Mouse (Mus musculus): ENCODE results near the gene Map3k10. TPM values are rescaled to one million over a fixed set of nuclear protein-coding genes. Genes with fewer than 3 reads are reported as not detected.
A peak's percentile ranks its signal among the peaks of the same experiment; 100 is the strongest.
"Not testable (repeated sequence)": the region's sequence is repeated elsewhere in the genome, so short reads cannot be mapped to it uniquely, and the experiment has no call there.

The Map3k10 gene
- total RNA-seq, 2 experiments from 2014 or later, result 0.77 TPM; not detected in 1

DNA sequence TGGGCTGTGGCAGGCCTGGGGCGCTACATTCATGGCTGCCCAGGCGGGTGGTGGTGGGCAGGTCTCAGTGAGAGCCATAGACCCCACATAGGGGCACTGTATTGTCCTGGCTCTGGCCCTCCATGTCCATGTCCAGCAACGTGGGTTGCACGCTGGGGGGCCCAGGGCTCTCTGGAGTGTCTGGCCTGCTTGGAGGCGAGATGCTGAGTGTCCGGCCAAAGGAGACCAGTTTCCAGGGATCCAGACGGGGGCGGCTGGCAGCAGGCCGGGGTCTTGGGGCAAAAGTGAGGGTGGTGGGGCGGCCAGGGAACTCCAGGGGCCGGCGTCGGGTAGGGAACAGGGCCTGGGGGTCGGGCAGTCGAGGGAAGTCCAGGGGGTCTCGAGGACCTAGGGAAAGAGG lies 17.8 kb downstream of the Map3k10 start:
- no peak for ATAC-seq (replicated peaks; ENCODE audit: low FRiP score, poor library complexity, severe bottlenecking)

DNA sequence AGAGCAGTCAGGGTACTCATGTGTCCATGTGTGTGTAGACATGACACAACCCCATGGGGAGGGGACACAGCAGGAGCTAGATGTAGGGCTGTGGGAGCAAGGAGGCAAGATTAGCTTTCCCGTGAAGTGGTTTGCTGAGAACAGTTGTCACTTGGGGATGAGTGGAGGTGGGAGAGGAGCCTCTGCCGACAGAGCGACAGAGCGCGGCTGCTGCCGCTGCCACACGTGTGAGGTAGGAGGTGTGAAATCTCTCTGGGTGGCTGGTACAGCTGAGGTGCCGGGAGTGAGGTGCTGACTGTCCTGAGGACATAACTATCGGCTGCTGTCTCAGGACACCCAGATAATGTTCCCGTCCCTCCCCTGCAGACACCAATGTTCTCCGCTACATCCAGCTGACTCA lies 18.9 kb downstream of the Map3k10 start:
- no peak for ATAC-seq (replicated peaks; ENCODE audit: low FRiP score, poor library complexity, severe bottlenecking)

- ATAC-seq (replicated peaks; ENCODE audit: low FRiP score, poor library complexity, severe bottlenecking), result 0 out of 2 replicates have a peak, but pooled peaks have one; percentile 63
Observed at GRCm38 (mm10) chr7:27654607-27655276, 19.7 kb downstream of the Map3k10 start.

GRCm38 (mm10) chr7:27653681-27654437 lies 20.5 kb downstream of the Map3k10 start, which contains the start of gene Ttc9b:
TSS of gene Ttc9b (plus strand) at chr7:27653915.
- no peak for ATAC-seq (replicated peaks; ENCODE audit: low FRiP score, poor library complexity, severe bottlenecking)

DNA sequence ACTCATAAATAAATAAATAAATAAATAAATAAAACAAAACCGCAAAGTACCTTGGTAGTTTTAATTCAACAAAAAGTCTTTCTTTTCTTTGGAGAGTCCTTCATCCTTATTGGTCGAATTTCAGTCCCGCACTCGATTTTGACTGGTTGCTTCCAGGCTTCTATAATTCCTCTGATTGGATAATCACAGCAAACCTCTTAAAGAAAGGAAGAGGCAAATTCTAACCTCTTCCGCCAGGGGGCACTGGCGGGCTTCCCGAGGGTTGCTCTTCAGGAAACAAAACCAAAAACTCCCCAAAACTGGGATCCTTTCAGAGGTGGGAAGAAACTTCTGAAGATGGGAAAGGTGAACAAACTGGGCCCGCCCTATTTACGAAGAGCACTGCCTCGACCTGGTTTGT lies 23.4 kb downstream of the Map3k10 start:
- peak; percentile 68 for ATAC-seq (replicated peaks; ENCODE audit: low FRiP score, poor library complexity, severe bottlenecking)

DNA sequence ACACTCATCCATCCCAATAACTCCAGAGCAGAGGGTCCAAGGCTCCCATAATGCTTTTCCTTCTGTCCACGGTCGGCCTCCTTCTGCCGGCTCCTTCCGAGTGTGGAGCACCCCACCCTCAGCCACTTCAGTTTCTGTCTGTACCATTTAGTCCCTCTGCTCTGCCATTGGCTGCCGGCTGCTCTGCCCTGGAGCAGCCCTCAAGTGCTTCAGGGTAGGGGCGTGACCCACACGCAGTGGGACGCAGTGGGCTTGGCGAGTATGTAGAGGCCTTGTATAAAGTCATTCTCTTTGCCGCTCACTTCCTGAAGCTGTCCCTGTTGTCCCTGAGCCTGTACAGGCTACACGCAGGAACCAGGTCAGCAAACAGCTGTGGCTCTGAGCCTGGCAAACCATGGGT lies 24.7 kb downstream of the Map3k10 start:
- ATAC-seq (replicated peaks; ENCODE audit: low FRiP score, poor library complexity, severe bottlenecking), result no peak

DNA sequence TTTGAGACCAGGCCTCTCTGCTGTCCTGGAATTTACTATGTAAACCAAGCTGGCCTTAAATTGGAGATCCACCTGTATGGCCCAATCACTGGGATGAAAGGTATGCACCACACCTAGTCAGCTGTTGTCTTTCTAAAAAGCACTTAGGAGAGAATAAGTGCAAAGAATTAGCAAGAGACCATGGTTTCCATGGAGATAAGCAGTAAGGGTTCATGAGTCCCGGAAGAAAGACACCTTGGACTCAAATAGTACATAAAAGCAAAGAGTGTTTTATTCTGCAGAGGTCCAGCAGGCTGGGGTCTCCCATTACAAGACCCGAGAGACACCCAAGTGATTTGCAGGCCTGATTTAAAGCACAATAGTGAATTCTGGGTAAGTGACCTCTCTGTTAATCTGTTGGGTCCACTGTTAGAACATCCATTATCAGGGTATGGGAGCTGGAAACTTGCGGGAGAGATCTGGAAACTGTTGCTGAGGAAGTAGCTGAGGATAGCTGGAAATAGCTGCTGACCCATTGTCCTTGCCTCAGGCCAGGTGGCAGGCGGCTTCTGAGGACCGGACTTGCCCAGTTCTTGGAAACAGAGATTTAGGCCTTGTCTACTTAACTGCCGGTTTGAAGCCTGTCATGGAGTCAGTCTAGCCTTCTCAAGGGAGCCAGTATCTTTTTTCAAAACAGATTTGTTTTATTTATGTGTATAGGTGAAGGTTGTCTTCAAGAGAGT lies 27.0 kb downstream of the Map3k10 start:
- no peak for ATAC-seq (replicated peaks; ENCODE audit: low FRiP score, poor library complexity, severe bottlenecking)

GRCm38 (mm10) chr7:27646516-27646915 lies 27.9 kb downstream of the Map3k10 start:
- ATAC-seq (replicated peaks; ENCODE audit: low FRiP score, poor library complexity, severe bottlenecking), result no peak

- no peak for ATAC-seq (replicated peaks; ENCODE audit: low FRiP score, poor library complexity, severe bottlenecking)
Observed at GRCm38 (mm10) chr7:27644471-27644870, 29.9 kb downstream of the Map3k10 start.

GRCm38 (mm10) chr7:27635094-27635493 lies 39.3 kb downstream of the Map3k10 start:
- ATAC-seq (replicated peaks; ENCODE audit: low FRiP score, poor library complexity, severe bottlenecking), result not testable (repeated sequence)

DNA sequence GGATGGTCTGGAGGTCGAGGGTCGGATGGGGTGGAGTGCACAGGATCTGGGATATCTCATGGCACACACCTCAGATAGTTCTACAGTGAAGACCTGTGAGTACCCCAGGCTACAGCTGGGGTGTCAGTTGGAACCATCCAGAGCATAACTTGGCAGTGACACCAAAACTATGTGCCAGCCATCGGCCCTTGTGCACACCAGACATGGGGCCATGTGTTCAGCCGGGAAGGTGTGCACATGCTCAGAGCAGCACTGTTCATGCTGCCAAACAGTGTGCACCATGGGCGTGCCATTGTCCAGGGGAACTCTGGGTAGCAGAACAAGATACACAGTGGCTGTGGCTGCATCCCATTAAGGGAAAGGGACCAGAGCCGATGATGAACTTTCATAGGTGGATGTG lies 39.7 kb downstream of the Map3k10 start:
- ATAC-seq (replicated peaks; ENCODE audit: low FRiP score, poor library complexity, severe bottlenecking), result no peak

DNA sequence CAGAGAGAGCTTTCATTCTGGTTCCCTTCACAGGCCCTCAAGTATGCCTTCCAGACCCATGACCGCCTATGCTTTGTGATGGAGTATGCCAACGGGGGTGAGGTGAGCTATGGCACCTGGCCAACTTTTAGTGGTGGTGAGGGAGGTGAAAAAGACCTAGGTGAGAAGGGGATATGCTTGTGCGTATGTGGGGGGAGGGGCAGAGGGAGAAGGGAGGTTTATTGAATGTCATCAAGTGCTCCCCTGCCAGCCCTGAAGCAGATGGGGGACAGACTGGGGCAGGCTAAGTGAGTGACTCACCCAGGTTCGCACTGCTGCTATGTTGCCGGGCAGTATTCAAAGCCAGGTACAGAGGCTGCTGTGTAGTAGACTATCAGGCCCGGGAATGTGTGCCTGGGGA lies 41.2 kb downstream of the Map3k10 start:
- ATAC-seq (replicated peaks; ENCODE audit: low FRiP score, poor library complexity, severe bottlenecking), result no peak

DNA sequence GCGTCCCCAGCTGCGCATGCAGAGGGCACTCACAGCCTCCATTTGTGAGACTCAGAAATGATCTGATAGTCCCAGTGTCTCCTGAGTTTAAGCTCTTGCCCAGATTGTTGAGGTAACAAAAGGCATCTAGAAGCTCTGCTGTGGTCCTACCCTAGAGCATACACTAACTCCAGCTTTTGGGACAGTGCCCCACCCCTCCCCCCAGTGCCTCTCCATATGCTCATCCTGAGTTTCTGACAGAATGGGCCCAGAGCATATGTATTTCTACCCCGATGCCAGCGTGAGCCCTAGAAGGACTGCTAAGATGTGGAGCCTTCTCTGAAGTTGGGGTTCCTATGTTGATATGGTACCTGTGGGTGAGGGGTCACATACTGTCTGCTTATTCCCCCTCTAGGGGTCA lies 43.0 kb downstream of the Map3k10 start:
- no peak for ATAC-seq (replicated peaks; ENCODE audit: low FRiP score, poor library complexity, severe bottlenecking)

DNA sequence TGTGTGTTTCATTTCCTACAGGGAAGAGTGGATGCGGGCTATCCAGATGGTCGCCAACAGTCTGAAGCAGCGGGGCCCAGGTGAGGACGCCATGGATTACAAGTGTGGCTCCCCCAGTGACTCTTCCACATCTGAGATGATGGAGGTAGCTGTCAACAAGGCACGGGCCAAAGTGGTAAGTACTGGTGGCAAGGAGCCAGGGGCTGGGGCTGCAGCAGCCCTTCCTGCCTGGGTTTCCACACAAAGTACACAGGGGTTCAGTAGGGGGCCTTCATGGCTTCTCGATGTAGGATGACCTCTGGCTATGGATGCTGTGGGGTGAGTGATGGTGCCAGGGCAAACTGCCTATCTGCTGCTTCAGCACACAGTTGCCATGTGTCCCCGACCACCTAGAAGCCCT lies 45.6 kb downstream of the Map3k10 start:
- not testable (repeated sequence) for ATAC-seq (replicated peaks; ENCODE audit: low FRiP score, poor library complexity, severe bottlenecking)

DNA sequence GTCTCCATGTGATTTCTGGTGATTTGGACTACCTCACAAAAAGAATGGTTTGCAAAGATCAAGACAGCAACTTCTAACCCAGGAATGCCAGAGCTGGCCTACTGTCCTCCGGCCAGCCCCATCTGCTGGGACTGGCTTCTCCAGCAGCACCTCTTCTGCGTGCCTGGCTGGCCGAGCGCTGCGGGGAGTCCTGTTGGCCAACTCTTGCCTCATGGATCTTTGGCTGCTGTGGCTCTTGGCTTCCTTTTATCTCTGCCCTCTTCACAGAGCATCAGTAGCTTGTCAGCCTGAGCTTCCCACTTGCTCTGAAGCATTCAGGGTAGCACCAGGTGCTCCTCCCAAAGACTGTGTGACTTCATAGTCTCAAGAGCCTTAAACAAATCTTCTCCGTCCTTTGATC lies 46.2 kb downstream of the Map3k10 start:
- no peak for ATAC-seq (replicated peaks; ENCODE audit: low FRiP score, poor library complexity, severe bottlenecking)

DNA sequence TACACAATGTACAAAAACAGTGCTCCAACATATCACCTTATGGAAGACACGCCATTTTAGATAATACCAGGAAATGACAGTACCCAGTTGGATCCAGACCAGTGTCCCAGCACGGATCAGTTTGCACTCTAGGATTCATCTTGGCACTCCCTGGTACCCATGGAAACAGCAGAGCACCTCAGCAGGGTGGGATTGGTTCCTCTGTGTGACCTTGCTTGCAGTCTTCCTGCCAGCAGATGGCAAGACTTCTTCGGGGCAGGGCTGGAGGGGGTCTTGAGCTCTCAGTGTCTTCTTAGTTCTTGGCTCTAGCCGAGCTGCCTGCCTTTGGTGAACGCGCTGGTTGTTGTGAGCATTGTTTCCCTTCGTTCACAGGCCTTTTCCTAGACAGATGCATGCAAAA lies 46.7 kb downstream of the Map3k10 start:
- no peak for ATAC-seq (replicated peaks; ENCODE audit: low FRiP score, poor library complexity, severe bottlenecking)

- ATAC-seq (replicated peaks; ENCODE audit: low FRiP score, poor library complexity, severe bottlenecking), result no peak
Observed at GRCm38 (mm10) chr7:27624967-27625366, 49.4 kb downstream of the Map3k10 start.

GRCm38 (mm10) chr7:27622234-27622633 lies 52.2 kb downstream of the Map3k10 start:
- ATAC-seq (replicated peaks; ENCODE audit: low FRiP score, poor library complexity, severe bottlenecking), result no peak

- ATAC-seq (replicated peaks; ENCODE audit: low FRiP score, poor library complexity, severe bottlenecking), result no peak
Observed at GRCm38 (mm10) chr7:27621028-27621427, 53.4 kb downstream of the Map3k10 start.

GRCm38 (mm10) chr7:27613751-27614499 lies 60.5 kb downstream of the Map3k10 start:
- ATAC-seq (replicated peaks; ENCODE audit: low FRiP score, poor library complexity, severe bottlenecking), result no peak

All from erythroblast, adult 5-6 weeks (primary cell).